Mouse (Mus musculus) c-Kit-positive CD71-negative TER-119-negative erythroid progenitor cells, embryonic 14.5 days (primary cell): ENCODE measurements at regions not wholly inside any gene's neighbourhood (a gene's known extent, or its start where the extent isn't known, plus 50 kb on each side); places are given as distances from the start of the nearest gene placed in this dataset.
"Not testable (repeated sequence)": the region's sequence is repeated elsewhere in the genome, so short reads cannot be mapped to it uniquely, and the experiment has no call there.

Source experiments
- DNase-seq: peaks from one replicate; pipeline ENCODE4 v3.0.0-alpha.2; 2013; ENCODE audit warnings: low read depth

DNA sequence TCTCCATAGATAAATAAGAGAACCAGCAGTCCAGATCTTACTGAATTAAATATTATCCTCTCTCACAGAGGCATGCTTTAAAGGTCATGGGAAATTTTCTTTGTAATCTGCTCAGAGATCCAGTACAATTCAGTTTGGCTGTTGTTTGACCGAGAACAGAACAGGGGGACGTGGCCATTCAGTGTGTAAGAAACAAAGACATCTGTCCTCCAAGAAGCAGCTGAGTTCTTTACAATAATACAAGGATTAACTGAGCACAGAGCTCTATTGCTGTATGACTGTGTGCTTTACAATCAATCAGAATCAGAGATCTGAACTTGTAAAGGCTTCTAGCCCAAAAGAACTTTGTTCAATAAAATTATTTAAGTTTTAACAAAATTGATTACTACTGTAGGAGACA, 287.6 kb upstream of the Cntn5 start:
- no peak for DNase-seq

DNA sequence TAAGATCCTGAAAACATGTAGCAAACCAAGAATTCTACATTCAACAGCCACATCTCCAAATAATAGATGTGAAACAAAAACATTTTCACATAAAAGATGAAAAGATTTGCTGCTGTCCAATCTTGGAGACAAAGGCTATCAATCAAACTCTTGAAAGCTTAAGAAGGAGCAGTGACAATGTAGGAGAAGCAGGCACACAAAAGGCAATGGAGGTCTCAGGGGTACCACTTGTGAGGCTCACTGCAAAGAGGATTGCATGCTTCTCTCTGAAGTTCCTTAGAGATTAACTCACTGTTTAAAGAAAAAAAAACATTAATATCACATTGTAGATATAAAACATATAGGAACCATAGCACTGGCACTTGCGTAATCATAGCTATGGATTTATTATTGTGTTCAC, 241.2 kb upstream of the Cntn5 start:
- no peak for DNase-seq

DNA sequence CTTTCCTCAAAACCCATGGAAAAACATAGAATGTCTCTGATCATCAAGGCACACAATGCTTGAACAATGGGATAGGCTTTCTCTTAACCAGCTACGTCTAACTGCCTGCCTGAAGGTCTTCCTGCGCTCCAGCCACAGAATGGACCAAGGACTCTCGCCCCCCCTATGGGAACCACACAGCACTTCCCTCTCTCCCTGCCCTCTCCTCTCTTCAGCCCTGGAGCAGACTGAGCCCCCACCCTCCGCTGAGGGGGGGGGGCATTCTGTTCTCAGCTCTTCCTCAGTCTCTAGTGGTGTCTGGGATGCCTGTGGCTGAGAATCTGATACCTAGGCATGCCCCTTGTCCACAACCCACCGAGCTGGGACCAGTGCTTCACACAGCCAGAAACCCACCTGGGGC, 222.3 kb upstream of the Cntn5 start:
- DNase-seq: no peak

DNA sequence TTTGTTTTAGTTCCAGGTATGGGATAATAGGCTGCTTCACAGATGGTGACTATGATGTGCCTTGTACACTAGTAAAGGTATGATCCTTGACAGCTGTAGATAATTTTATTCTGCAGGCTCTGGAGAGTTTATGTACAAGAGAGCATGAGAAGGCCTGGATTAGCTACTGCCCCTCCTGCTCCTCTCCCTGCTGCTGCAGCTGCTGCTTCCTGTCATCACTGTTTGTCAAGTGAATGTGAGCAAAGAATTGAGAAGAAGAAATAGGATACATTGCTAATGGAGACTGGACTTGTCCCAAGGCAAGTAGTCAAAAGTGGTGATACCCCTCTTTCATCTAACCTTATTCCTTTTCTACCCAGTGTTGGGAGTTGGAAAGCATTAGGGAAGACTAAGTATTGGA, 214.6 kb upstream of the Cntn5 start:
- no peak for DNase-seq

DNA sequence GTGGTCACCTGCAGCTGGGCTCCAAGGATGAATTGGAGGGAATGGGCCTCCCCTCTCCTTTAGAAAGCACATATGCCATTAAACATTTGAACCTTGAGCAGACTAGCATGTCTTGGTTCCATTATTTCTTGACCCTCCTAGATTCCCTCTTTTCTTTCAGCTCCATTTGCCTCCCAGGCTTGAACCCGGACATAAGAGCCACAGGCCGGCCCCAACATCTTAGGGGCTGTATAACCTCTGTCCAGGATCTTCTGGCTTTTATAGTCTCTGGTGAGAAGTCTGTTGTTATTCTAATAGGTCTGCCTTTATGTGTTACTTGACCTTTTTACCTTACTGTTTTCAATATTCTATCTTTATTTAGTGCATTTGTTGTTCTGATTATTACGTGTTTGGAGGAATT, 203.3 kb upstream of the Cntn5 start:
- DNase-seq: not testable (repeated sequence)

DNA sequence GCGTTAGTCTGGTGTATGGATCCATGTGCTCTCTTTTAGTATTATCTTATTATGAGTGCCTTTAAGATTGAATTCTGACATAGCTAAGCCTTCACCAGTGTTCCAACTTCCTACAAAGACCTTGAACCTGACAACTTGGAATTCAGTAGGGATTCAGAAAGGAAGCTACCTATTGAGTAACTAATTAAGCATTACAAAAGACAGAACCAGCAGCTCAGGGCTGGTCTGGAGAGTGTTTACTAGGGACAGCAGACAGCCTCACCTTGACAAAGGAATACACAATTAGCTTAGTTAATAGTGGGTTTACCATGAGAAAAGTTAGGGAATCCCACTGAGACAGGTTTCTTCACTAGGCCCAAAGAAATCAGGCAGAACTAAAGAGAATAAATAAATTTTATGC, 202.6 kb upstream of the Cntn5 start:
- DNase-seq: not testable (repeated sequence)

DNA sequence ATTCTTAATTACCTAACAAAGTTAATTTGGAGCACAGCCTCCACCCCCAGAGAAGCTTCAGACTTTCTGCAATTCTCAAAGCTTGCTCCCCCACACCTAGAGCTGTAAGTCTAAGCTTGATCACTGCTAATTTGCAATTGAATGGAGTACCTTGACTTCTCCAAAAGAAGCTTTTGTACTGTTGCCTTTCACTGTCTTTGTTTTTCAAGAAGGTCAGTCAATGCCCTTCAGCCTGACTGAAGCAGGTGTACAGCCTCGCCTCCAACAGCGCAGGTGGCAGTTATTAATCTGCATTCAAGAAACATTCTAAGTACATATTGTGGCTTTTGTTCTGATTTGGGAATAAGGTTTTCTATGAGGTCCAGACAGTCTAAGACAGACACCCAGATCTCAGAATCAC, 201.7 kb upstream of the Cntn5 start:
- DNase-seq: no peak

DNA sequence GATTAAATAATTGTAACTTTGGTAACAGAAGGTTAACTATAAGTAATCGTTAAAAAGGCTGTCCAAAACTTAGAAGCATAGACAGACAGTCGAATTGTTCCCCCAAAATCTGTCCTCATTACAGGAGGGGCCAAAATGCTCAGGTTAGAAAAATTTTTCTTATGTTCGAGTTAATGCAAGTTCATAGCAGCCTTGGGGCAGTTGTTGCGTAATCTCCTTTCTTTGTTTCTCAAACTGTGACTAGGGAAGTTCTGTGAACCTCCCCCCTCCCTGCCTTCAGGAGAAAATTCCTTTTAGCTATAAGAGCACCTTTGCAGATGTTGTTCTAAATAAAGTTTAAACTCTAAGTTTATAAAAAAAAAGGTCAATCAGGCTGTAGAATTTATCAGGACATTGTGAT, 198.9 kb upstream of the Cntn5 start:
- no peak for DNase-seq

DNA sequence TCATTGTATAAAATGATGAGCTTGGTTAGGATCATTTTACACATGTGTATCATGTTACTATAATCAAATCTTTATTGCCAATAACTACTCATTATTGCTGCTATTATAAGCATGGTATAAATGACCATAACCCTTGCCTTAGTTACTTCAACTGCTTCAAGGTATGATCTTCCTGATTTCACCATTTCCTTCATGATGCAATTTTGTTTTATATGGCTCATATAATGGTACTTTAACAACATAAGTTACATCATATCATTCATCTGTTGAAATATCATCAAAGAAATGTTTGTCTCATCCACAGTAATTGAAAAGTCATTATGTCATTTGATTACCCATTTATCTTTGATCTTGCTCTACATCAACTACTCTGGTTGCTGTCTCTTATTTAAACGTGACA, 188.3 kb upstream of the Cntn5 start:
- no peak for DNase-seq

DNA sequence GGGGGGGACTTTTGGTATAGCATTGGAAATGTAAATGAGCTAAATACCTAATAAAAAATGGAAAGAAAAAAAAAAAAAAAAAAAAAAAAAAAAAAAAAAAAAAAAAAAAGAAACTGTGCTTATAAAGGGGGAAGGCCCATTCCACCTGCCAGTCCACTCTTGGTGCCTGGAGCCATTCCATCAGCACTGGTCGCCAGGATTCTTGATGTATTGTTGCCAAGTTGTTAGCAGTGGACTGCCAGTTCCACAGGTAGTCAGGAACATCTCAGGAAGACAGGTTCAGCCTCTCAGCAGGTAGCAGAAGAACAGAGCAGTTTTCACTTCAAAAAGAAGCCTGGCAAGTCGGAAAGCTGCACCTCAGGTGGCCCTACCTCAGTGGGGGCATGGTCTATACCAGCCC, 162.6 kb upstream of the Cntn5 start:
- DNase-seq: not testable (repeated sequence)

DNA sequence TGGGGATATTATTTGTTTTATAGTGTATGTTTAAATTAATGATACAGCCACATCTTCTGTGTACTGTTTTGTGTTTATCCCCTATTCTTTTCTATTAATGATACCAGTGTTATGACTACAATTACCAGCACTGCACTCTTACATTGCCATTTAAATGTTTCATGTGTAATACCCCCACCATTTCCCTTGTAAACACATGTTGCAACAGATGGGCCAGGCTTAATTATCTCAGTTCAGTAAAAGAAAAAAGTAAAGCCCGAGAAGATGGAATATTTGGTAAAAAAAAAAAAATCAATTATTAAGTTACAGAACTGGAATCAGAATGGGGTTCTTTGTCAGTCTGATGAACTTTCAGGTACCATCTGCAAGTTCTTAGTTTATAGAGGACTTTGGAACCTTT, 158.3 kb upstream of the Cntn5 start:
- DNase-seq: no peak
